Mouse (Mus musculus) cerebellum, adult 18-20 months (tissue): ENCODE data around the gene Dcaf6.

Experiments used
- DNase-seq, 2 experiments: peaks; one replicate each; pipeline ENCODE4 v3.0.0; 2021

Dcaf6 gene

DNA sequence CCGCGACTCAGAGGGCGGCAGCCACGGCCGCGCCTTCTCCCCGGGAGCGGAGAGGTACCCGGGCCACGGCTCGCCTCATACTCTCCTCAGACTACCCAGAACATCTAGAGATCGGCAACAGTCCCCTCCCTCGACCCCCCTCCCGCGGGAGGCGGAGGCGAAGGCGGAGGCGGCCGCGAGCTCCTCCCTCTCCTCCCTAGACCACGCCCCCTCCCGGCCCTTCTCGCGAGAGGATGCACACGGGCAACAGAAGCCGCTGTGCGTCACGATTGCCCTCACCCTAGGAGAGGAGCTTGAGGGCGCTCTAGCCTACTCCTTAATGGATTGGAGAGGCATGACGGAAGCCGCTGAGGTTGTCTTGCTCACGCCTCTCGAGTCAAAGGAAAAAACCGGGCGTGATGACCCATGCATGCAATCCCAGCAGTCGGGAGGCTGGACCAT lies at the start of gene Dcaf6, which contains the start of gene Mpc2:
TSS of gene Dcaf6 (minus strand) at position 116 of the 441 bp plus-strand sequence.
TSS of gene Mpc2 (plus strand) at position 278 of the 441 bp plus-strand sequence.
- DNase-seq, result peak; percentile 99 to 100

DNA sequence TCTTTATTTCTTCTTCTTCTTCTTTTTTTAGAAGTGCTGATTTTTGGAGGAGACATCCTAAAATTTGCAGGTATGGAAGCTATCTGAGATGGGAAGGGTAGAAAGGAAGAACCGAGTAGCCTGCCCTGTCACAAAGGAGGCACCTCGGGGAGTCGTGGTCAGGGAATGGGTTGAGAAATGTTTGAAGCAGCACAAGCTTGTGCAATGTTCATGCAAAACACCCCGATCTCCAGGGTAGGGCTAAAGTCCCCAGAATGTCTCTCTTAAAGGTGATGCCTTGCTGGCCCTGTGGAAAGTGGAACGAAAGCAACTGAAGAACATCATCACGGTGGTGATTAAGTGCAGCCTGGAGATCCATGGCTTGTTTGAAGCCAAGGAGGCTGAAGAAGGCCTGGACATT lies 46.0 kb upstream of the Dcaf6 start:
- DNase-seq, result no peak

DNA sequence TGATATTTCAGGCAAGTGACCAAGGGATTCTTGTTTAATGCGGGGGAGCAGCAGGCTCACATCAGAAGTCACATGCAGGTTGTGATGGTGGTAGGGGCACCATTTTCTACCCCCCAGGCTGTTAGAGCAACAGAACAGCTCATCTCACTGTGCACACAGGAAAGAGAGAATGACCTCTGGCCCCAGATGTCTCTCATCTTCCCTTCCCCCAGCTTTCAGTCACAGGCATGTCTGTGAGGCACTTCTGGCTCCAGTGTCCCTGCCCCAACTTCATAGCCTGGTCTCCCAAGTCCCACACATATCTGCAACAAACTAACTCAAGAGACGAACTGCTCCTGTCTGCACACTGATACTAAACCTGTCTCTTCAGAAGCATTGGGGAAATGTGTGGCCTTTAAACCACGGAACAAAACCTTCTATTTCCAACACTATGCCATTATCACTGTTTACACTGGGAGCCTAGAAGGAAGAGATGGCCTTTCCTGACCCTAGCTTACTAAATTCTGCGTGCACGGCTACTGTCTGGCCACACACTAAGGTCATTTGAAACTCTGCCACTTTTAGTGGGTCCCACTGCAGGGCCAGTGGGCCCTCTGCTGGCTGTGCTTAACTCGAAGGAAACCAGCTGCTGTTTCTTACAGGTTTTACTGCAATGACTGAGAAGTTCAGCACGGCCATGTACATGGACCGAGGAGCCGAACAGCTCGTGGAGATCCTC lies 43.2 kb upstream of the Dcaf6 start:
- no peak for DNase-seq

DNA sequence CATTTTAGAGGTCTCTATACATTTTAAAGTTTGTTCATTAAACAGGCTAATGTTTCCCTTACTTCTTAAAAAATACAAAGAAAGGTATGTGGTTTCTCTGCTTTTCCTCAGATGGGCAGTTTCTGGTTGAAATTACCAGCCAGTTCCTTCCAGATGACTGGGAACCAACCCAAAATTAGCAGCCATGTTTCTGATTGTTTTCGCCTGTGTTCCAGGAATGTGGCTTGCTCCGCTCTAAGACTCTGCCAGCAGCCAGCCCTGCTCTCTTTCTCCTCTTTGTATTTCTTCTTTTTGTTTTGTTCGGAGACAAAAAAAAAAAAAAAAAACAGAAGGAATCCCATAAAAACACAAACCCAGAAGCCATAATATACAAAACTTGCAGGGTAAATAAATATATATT lies 38.6 kb upstream of the Dcaf6 start:
- no peak for DNase-seq

DNA sequence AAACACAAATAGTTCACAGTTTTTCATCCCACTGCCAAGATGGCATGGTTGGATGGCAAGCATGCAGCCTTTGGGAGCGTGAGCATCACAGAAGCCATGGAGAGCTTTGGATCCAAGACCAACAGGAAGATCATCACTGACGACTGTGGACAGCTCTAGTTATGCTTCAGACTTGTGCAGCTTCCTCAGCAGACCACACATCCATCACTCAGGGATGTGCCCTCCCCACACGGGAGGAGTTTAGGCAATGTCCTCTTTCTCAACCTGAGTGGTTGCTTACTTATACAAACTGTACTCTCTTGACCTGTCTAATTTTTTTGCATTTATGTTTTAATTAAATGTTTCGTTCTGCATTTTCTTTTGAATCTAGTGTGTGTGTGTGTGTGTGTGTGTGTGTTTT lies 28.9 kb upstream of the Dcaf6 start:
- no peak for DNase-seq

DNA sequence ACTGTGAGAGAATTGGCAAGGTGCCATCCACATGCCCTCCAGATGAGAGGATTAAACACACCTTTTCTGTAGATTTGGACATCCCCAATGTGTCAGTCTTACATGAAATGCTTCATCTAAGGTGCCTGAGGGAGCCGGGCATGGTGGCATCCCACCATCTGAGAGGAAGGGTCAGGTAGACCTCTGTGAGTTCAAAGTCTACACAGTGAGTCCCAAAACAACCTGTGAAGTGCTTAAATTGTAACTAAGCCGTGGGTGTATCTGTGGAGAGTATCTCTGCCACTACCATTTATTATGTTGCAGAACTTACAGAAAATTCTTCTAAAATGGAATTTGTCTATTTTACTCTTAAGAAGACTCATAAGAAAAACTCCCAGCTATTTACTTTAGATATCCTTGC lies 25.8 kb upstream of the Dcaf6 start:
- DNase-seq, result no peak

DNA sequence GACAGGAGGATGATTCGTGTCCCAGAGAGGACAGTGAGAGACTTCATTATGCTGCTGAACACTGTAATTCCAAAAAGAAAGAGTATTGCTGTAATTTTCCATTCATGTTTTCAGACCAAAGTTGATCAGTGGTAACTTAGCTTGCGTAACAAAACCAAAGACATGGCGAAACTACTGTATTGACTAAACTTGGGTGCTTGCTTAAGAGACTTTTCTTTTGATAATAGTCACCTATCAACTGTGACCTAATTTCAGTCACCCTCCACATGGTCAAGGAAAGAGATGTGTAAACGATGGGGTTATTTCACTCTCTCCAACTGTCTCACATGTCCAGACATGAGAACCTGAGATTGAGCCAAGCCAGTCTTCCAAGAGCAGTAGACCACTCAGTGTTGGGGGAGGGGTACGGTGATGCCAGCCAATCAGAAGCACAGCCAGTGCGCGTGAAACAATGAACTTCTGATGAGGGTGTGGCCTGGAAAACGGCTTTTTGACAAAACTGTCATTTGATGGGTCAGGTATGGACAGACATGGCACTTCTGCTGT lies 24.5 kb upstream of the Dcaf6 start, which contains the start of gene Adcy10:
TSS of gene Adcy10 (plus strand) at position 496 of the 546 bp plus-strand sequence.
- no peak for DNase-seq

DNA sequence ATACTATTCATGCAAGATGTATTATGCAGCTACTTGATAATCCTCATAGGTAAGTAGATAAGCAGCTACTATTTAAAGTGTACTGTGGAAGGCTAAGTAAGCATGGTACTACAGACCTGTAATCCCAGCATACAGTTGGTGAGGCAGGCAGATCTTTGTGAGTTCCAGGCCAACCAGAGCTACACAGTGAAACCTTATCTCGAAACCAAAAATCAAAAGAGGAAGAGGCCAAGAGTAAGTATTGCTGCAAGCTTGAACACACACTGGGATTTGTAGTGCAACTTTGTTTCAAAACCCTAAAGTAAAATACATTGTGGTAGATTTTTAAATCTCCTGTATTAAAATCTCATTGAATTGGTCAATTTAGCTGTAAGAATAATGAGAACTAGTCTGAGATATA lies 11.2 kb upstream of the Dcaf6 start:
- DNase-seq, result no peak

DNA sequence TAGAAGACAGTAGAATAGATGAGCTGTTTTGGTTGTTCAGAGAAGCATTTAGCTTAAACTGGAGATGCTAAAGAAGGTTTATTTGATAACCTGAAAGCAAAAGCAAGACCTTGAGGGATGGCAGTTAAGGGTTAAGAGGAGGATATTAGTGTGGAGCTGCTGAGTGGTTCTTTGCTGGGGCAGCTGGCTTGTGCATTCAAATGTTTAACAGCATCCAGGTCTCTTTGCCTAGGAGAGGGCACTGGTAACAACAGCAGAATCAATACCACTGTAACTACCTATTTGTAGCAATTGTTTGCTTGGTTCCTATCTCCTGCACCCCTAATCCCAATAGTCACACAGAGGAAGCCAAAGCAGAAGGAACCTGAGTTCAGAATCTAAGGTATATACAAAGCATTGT lies 9.4 kb upstream of the Dcaf6 start:
- no peak for DNase-seq

DNA sequence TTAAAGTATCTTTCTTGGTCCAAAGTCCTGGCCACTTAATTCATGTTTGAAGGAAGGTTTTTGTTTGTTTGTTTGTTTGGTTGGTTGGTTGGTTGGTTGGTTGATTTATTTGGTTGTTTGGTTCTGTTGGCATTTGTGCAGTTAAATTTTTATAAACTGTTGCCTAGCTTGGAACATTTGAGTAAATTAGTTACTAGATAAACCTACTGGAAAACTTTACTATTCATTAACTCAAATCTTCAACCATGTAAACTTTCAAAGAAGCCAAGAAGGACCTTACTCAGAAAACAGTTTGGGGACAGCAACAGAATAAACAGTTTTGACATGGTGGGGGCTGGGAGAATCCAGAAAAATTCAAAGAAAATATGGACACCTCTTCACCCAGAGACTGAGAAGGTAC lies 8.7 kb upstream of the Dcaf6 start:
- DNase-seq, result no peak

DNA sequence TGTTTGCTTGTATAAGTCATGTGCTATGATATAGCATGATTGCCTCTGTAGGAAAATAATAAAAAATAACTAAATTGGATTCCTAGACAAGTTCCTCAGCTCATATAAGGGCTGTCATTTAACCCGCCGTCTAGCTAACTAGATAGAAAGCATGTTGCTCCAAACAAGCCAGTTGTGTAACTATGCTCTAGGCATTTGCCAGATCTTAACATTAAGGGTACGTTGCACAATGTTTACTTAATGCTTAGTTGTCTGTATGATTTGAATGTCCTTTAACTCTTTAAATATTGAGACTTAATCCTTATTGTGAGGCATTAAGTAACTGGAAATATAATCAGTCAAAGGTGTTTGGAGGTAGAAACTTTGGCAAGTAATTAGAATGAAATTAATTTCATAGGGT lies 4.3 kb upstream of the Dcaf6 start:
- DNase-seq, result no peak

DNA sequence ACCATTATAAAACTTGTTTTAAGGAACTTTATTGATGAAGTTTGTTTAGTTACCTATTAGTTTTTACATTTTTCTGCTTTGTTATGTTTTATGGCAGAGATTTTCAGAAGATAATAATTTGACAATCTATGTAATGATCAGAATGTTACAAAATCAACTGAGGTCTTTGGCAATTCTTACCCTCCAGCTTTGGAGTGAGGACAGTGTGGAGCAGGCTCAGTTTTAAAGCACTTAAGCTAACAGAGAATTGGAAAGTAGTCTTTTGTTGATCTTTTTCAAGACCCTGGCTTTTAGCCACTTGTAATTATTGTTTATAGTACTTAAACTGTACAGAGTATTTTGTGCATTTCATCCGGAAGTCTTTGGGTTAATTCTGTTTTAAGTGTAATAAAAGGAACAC lies 2.6 kb upstream of the Dcaf6 start:
- DNase-seq, result no peak

DNA sequence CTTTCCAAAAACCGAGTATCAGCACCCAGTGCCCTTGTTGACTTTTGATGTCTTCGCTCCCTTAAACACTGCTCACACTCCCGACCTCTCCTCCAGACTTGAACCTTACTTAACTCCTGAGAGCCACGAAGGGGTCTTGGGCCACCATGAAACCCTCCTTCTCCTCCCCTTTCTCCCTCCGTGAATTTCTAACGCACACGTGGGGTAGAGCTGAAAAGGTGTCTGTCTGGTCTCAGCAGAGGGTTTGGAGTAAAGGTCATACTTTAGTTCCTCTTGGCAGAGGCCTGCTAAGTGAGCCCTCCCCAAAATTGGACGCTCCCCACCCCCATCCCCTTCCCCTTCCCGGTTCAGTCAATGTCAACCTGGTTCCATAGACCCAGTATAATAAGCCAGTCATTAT lies 1.4 kb upstream of the Dcaf6 start:
- peak in 1 of 2 experiments; percentile 23 for DNase-seq

DNA sequence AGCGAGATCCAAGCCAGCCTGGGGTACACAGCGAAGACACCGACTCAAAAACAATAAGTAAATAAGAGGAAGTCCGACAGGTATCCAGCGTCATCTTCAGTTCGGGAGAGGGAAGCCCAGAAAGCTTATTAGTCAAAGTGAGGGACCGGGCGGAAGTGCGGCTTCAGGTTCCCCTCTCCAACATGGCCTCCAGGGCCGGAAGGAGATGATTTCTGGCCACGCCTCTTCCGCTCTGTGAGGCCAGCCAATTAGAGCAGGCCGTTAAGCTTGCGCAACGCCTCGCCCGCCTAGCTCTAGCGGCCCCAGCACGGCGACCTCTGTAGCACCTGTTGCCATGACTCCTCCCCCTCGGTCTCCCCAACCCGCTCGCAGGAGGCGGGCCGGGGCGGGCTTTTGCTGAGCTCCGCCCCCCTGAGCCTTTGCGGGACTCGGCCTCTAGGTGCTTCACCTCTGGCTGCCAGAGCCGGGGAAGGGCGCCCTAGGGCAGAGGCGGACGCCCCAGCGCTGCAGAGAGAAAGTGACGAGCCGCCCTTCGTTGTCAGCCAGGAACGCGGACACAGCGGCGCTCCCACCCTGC lies 614 bp upstream of the Dcaf6 start:
- DNase-seq, result peak; percentile 99 to 100

DNA sequence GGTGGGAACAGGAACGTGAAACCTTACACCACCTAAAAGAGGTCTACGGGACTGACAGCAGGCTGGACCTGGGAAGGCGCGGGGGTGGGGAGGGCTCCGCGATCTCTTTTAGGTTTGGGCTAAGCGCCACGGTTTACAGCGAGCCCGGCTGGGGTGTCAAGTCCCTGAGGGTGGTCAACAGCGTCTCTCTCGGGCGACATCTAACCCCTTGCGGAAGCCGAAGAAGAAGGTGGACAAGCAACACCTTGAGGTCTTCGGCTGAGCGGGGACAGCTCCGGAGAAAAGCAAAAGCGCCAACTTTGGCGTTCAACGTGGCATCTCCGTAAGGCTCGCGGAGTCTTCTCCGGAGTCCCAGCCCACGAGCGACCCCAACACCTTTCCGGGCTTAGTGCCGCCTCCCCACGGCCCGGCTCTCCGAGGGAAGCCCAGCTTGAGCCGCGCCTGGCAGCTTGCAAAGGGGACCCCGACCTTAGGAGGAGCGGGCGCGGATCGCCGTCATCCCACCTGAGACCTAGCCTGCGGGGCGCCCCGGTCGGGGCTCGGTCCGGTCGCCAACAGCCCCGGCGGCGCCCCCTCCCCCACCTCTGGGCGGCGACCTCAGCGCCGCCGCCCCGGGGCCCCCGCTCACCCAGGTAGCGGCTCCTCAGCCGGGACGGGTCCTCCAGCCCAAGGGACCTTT lies 633 bp downstream of the Dcaf6 start:
- peak; percentile 71 to 73 for DNase-seq

DNA sequence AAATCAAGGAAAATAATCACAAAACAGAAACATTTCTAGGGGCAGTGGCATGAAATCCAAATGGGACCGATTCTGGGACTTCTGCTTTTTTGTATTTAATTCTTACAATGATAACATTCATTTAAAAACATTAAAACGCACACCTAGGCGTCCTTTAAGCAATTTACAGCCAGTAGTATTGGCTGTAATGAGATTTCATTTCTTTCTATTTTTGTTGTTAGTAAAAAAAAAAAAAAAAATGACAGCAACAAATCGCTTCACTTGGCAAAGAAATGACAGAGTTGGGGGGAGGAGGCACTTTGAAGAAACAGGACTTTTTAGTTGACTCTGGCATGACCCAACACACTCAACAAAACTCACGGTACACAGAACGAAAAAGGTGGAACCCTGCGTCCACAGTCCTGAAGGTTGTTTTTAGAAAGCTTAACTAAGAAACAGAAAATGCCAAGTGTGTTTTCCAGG lies 1.2 kb downstream of the Dcaf6 start:
- DNase-seq, result no peak

DNA sequence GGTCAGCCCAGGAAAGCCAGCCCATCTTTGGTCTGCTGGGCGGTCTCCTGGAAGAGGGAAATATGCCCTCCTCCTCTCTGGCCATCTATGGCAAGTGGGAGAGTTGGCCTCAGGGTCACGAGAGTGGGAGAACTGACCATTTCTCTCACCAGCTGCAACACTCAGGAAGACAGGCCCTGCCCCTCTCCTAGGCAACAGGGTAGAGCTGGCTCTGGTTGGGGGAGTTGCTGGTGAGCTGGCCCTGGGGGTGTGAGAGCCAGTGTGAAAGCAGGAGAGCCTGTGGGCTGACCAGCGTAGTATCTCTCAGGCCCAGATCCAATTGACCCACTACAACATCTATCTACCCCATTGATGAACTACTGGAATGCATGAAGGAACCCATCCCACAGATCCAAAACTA lies 18.6 kb downstream of the Dcaf6 start:
- no peak for DNase-seq

DNA sequence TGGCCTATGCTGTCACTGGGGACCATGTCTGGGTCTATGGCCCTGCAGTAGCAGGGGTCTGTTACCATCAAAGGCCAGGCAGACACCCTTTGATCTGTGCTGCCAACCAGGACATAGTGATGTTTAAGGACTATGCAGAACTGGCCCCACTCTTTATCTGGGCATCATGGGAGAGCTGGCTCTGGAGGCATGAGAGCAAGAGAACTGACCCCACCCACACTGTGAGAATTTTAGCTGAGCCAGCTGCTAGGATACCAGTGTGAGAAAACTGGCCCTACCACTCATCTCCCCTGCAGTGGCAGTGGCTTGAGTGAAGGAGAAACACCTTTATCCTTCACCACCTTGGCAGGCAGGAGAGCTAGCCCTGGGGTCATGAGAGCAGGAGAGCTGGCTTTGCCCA lies 19.1 kb downstream of the Dcaf6 start:
- no peak for DNase-seq

DNA sequence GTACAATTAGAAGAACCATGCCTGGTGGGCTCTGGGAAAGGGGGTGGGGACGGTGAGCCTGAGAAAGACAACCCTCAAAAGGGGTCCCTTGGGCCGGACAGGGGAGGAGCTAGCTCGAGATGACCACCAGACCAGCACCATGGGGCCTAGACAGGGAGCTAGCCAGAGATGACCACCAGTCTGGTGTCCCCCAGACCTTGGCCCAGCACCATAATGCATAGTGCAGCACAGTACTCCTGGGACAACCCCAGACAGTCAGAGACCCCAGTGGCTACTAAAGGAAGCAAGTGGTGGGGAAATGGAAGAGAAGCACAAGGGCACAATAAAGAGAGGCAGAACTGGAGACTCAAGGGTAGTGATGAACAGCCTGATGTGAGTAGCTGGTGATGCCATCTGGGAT lies 19.5 kb downstream of the Dcaf6 start:
- DNase-seq, result peak in 1 of 2 experiments; percentile 3

DNA sequence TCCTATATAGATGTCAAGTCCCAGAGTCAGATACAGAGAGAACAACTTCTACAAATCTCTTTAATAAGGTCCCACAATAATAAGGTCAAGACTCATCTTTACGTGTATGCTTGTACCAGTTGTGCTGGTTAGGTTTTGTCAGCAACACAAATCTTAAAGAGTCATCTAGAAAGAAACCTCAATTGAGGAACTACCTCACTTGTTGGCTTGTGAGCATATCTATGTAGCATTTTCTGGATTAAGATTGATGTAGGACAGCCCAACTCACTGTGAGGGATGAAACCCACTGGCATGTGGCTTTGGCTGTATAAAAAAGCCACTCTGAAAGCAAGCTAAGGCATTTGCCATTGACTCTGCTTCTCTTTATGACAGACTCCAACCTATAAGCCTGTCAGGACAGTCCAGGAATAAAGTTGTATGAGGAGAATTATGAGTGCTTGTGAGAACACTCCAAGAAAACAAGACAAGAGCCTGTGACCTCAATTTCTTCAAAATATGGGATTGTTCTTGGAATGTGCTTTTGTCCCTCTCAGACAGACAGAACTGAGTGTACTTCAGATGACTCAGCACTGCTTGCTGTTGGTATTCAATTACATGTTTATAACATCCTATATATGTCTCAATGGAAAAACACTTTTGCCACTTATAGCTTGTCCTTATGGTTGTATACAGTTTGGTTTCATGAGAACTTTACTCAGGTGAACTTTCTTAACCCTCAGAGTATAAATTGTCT lies 21.8 kb downstream of the Dcaf6 start:
- DNase-seq, result no peak

DNA sequence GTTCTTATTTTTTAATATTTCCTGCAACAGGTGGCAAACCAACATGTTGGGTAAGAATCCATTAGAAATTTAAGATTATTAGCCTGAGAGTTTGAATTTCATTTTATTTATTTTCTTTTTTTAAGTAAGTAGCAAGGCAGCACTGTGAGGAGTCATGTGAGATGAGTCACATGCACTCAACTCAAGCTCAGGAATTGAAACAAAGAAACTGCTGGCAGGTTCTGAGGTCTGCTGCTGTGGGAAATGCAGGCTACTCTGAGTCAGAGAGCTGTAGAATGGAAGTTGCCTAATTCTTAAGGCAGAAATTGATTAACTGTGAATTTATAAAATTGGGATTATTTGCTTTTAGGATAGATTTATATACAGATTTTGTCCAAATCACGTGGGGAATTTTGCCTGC lies 27.4 kb downstream of the Dcaf6 start:
- DNase-seq, result no peak

DNA sequence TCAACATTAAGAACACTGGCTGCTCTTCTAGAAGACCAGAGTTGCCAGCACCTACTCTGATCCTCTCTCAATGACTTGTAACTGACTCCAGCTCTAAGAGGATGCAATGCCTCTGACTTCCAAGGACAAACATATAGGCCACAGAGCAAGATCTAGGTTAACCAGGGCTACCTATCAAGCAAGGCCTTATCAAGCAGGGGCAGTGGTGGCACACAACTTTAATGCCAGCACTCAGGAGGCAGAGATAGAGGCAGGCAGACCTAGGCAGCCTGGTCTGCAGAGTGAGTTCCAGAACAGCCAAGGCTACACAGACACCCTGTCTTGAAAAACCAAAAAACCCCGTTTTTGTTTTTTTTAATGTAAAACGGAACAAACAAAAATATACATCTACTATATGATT lies 34.0 kb downstream of the Dcaf6 start:
- DNase-seq, result no peak

DNA sequence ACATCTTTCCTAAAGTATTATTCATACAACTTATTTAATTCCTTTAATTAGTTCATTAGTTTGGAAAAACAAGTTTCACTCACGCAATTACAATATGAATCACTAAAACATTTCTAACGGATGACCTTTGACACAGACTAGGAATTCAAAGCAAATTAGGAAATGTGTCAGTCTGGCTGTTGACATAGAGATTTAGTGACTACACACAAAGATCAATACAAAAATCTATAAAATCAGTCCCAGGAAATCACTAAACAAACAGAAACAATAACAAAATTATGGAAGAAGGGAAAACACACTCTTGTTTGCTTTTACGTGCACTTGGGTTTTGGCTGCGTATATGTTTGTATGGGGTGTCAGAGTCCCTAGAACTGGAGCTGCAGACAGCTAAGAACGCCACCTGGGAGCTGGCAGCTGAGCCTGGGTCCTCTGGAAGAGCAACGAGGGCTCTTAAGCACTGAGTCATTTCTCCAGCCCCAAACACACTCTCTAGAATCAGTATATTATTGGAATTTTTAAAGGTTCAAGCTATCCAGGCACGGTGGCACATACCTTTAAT lies 38.8 kb downstream of the Dcaf6 start:
- DNase-seq, result no peak
